Mouse (Mus musculus) olfactory bulb, adult 2 months (tissue): ENCODE results near the gene Gapdh. TPM values are rescaled to one million over a fixed set of nuclear protein-coding genes. Genes with fewer than 3 reads are reported as not detected.
"Not testable (repeated sequence)": the region's sequence is repeated elsewhere in the genome, so short reads cannot be mapped to it uniquely, and the experiment has no call there.

Source experiments
- H3K27ac ChIP-seq: fragments of 200-500 bp; 2 replicates; pipeline ENCODE4 v1.5.1; 2012; ENCODE audit warnings: low read depth, low read length; ENCODE audit not compliant: insufficient read depth
- H3K4me1 ChIP-seq: fragments of 200-500 bp; 2 replicates; pipeline ENCODE4 v1.6.1; 2012; ENCODE audit warnings: low read length; ENCODE audit not compliant: control insufficient read depth, insufficient read depth
- H3K4me3 ChIP-seq: fragments of 200-500 bp; 2 replicates; pipeline ENCODE4 v1.5.1; 2012; ENCODE audit warnings: mild to moderate bottlenecking, low read depth, low read length, moderate library complexity; ENCODE audit not compliant: insufficient read depth
- CTCF ChIP-seq: fragments of 200-500 bp; IDR thresholded peaks from 2 replicates; pipeline ENCODE4 v1.5.1; 2012; ENCODE audit warnings: low read depth, mild to moderate bottlenecking, low read length, moderate library complexity; ENCODE audit not compliant: insufficient read depth
- POLR2A ChIP-seq: fragments of 200-500 bp; IDR thresholded peaks from 2 replicates; pipeline ENCODE4 v1.6.1; 2012; ENCODE audit warnings: mild to moderate bottlenecking, low read depth, low read length, moderate library complexity; ENCODE audit not compliant: insufficient read depth
- WGBS: fragments of 180-500 bp; shearing (Covaris S2); methylation state at CpG from one replicate; pipeline ENCODE4 v1.1.7; 2018; 5-methylcytosine and 5-hydroxymethylcytosine counted together
- polyA plus RNA-seq: library from polyadenylated mRNA; stranded (reverse); fragments of >200 nt; gene quantifications from 2 replicates; pipeline ENCODE4 v1.2.4, GENCODE M21; 2012; ENCODE audit warnings: low replicate concordance; ENCODE audit not compliant: missing spikeins, insufficient read depth, insufficient read length

Gene Gapdh
- polyA plus RNA-seq, 1 experiment, result not detected

DNA sequence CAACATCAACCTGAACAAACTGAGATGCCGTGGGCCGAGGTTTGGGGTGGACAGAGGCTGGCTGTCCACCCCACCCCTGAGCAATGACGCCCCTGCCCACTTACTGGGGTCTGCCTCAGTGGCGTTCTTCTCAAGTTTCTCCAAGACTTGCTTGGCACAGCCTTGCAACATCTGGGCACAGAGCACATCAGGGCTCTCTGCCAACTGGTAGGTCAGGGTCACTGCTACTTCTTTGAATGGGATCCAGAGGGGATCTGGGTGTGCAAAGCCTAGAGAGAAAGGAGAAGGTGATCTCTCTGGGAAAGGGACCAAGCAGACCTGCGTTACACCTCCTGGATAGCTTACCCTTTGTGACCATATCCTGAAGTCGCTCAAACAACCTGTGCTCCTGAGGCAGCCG is 7.0 kb upstream of the Gapdh start:
- H3K4me3 ChIP-seq, result no peak overlapping the region
- H3K27ac ChIP-seq, result no peak overlapping the region
- H3K4me1 ChIP-seq, result peaks cover 5% of the 10 kb centered on the region; the same call in 1 of the 2 replicates
- TF ChIP-seq CTCF (no peak), POLR2A (no peak)
- WGBS, result 92% methylated on average over 7 of the region's 7 CpGs

DNA sequence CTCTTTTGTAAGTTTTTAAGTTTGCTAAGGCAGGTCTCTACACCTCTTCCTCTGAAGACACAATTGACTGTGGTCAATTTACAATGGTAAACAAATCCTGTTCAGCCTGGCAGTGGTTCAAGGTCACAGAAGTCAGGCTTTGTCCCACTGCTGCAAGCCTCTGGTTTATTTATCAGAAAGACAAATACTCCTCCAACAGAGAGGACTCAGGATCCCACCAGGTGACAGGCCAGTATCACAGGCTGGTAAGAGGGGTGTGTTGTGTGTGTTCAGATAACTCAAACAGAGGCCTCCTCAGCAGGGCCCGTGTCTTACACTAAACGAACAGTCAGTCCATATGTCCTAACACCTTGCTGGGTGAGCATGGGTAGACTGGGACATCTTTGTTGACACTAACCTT is 6.2 kb upstream of the Gapdh start:
- WGBS, result 86% methylated on average over 2 of the region's 2 CpGs
- H3K27ac ChIP-seq, result no peak overlapping the region

DNA sequence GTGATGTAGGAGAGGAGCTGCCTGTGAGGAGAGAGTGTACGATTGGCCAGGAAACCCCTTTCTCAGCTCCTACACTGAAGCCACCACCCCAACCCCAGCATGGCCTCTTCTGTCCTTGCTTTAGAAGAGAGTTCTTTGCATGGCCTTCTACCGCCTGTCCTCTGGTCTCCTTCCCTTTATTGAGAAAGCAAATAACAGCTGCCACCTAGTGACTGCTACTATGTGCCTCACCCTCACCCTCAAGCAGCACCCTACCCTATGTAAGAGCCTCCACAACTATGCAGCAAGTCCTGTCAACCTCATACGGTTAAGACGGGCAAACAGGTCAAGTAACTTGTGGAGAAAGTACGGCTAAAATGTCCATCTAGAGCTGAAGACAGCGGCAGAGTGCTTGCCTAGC is 3.9 kb upstream of the Gapdh start:
- Histone ChIP-seq H3K4me1 (peaks cover 27% of the 10 kb centered on the region), H3K27ac (no peak overlapping the region), H3K4me3 (no peak overlapping the region)
- TF ChIP-seq POLR2A, result no peak
- TF ChIP-seq CTCF, result no peak
- WGBS, result 85% methylated on average over 6 of the region's 6 CpGs

More for the DNA sequence above, 6.2 kb upstream of the Gapdh start:
- H3K4me1 ChIP-seq, result peaks cover 13% of the 10 kb centered on the region
- H3K4me3 ChIP-seq, result no peak overlapping the region
- TF ChIP-seq POLR2A (no peak), CTCF (no peak)

DNA sequence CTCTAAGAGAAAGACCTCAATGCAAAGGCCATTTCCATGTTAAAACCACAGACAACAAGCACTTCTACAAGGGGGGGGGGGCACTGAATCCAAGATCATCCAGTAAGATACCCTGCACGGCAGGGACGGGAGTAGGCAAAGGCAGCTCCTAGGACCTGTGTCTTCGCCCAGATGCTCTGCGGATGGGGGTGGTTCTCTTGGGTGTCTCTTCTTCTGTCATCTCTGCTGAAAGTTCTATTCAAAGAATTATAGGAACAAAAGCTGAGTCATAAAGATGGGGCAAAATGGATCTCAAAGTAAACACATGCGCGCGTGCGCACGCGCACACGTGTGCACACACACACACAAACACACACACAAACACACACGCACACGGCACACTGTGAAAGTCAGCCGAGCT is 1.8 kb upstream of the Gapdh start:
- H3K4me3 ChIP-seq, result no peak overlapping the region
- WGBS, result 62% methylated on average over 14 of the region's 14 CpGs
- H3K27ac ChIP-seq, result peak overlapping the region; percentile 82
- no peak for TF ChIP-seq POLR2A
- no peak for TF ChIP-seq CTCF
- peaks cover 33% of the 10 kb centered on the region for H3K4me1 ChIP-seq

DNA sequence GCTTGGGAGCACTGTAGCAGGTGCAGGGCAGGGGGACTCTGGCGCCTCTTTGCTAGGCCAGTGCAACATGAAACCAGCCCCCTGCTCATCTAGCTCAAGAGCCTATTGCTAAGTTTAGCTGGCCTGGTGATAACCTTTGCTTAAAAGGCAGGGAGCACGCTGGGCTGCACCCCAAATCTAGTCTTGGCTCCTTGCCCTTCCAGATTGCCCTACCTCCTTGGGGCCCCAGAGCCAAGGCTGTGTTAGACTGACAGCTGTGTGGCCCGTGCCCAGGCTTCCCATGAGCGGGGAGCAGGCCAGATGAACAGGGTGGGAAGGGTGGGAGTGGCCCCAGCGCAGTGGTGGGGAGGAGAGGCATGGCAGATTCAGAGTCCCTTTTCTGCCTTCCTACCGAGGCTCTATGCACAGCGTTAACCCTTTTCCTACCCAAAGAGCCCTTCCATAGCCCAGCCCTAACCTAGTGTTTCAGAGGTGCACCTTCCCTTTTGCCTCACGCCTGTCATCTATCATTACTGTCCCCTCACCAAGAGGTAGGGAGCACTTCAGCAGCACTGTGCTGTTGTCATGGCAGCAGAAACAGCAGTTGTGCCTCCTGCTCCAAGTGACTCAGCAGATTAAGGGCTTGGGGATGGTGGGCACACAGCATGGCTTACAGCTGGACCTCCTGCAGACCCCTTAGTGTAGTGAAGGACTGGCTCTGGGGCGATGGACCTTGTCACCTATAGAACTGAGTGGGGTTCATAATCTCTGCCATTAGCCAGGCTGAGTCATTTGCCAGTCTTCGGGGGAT is 789 bp upstream of the Gapdh start:
- Histone ChIP-seq H3K27ac (peak overlapping the region; percentile 82), H3K4me3 (peak overlapping the region; percentile 65), H3K4me1 (peaks cover 37% of the 10 kb centered on the region)
- TF ChIP-seq POLR2A (no peak), CTCF (no peak)
- WGBS, result 14% methylated on average over 10 of the region's 10 CpGs

DNA sequence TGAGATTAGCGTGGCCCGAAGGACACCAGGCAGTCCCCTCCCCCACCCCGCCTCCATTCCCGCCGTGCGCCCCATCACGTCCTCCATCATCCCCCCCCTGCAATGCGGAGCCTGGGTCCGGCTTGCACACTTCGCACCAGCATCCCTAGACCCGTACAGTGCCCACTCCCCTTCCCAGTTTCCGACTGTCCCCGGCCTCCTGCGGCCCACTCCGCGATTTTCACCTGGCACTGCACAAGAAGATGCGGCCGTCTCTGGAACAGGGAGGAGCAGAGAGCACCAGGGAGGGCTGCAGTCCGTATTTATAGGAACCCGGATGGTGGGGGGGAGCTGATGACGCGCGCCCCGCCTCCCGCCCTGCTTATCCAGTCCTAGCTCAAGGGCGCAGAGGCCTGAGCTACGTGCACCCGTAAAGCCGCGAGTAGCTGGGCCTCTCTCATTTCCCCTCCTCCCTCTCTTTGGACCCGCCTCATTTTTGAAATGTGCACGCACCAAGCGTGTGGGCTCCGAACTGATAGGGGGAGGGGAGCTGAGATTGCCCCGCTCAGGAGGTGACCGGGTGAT is 857 bp downstream of the Gapdh start:
- Histone ChIP-seq H3K4me1 (peaks cover 48% of the 10 kb centered on the region), H3K4me3 (peak overlapping the region; percentile 65), H3K27ac (peak overlapping the region; percentile 88)
- WGBS, result 1% methylated on average over 36 of the region's 36 CpGs
- TF ChIP-seq POLR2A (peak; percentile 100), CTCF (no peak)

DNA sequence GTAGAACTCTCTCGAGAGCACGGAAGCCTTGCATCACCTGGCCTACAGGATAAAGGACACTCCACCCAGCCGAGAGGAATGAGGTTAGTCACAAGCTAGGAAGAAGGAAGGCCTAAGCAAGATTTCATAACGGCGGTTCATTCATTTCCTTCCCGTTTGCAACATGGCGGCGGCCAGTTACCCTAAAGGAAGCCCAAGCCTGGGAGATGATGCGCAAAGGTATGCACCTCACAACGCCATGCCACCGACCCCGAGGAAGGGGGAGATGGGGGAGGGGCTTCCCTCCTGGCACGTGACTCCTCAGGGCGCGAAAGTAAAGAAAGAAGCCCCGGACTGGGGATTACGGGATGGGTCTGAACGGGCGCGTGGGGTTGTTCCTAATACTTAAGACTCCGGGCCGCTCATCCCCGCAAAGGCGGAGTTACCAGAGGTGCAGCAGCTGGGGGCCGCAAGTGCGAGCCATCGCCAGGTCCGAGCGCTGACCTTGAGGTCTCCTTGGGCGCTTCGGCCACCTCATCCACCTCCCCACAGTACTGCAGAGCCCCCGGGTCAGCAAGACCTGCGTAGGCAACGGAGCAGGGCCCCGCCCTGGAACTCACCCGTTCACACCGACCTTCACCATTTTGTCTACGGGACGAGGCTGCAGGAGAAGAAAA is 1.5 kb downstream of the Gapdh start:
- TF ChIP-seq CTCF, result no peak
- TF ChIP-seq POLR2A, result no peak
- H3K4me3 ChIP-seq, result peak overlapping the region; percentile 65
- under 1% methylated on average over 39 of the region's 39 CpGs for WGBS
- peak overlapping the region; percentile 88 for H3K27ac ChIP-seq
- H3K4me1 ChIP-seq, result peaks cover 52% of the 10 kb centered on the region

DNA sequence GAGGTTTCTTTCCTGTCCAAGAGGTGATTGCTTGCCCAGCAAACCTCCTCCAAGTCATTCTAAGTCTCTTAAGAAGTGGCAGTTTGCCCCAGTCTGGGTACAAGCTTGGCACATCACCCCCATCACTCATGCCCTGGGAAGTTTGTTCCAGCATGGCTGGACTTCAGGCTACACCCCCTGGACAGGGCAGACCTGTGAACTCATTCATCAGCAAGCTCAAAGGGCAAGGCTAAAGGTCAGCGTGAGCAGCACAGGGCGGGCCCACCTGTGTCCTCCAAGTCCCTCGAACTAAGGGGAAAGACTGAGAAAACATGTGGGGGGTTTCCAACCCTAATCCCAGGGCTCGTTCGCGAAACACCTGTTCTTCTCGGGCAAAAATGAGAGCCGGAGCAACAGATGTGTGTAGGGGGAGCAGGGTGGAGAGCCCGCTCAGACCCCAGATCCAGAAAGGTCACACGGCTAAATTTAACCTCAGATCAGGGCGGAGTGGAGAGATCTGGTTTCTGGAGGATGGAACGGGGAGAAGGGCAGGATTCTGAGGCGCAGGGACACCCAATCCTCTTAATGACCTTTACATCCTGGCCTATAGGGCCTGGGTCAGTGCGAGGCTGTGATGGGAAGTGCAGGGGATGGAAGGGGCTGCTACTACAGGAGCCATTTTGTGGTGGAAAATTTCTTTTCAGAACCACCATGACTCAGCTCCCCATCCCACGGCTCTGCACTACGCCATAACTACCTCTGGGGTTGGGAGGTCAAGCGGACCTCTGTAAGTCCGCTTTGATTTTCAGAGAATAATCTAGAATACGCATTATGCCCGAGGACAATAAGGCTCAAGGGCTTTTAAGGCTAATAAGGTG is 2.2 kb downstream of the Gapdh start:
- Histone ChIP-seq H3K4me1 (peaks cover 52% of the 10 kb centered on the region), H3K4me3 (peak overlapping the region; percentile 65), H3K27ac (peak overlapping the region; percentile 88)
- no peak for TF ChIP-seq POLR2A
- TF ChIP-seq CTCF, result no peak
- WGBS, result 3% methylated on average over 20 of the region's 20 CpGs

DNA sequence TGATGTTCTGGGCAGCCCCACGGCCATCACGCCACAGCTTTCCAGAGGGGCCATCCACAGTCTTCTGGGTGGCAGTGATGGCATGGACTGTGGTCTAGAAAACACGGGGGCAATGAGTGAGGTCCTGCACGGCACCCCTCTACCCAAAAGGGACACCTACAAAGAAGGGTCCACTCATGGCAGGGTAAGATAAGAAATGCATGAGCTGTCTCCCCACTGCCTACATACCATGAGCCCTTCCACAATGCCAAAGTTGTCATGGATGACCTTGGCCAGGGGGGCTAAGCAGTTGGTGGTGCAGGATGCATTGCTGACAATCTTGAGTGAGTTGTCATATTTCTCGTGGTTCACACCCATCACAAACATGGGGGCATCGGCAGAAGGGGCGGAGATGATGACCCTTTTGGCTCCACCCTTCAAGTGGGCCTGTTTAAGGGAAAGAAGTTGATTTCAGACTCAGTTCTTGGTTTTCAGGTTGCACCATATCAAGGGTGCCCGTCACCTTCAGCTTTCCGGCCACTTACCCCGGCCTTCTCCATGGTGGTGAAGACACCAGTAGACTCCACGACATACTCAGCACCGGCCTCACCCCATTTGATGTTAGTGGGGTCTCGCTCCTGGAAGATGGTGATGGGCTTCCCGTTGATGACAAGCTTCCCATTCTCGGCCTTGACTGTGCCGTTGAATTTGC is 3.5 kb downstream of the Gapdh start:
- not testable (repeated sequence) for H3K27ac ChIP-seq, H3K4me3 ChIP-seq
- peaks cover 42% of the 10 kb centered on the region for H3K4me1 ChIP-seq
- WGBS, result 65% methylated on average over 11 of the region's 16 CpGs

DNA sequence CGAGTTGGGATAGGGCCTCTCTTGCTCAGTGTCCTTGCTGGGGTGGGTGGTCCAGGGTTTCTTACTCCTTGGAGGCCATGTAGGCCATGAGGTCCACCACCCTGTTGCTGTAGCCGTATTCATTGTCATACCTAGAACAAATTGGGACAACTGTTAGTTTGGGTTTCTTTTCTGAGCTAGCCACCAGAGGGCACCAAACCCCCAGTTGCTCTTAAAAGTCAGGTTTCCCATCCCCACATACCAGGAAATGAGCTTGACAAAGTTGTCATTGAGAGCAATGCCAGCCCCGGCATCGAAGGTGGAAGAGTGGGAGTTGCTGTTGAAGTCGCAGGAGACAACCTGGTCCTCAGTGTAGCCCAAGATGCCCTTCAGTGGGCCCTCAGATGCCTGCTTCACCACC is 4.3 kb downstream of the Gapdh start:
- 4% methylated on average over 4 of the region's 5 CpGs for WGBS
- peaks cover 39% of the 10 kb centered on the region for H3K4me1 ChIP-seq
- H3K4me3 ChIP-seq, H3K27ac ChIP-seq: not testable (repeated sequence)
